Mouse (Mus musculus): Measurements from ENCODE around the gene Cadps.

DNA sequence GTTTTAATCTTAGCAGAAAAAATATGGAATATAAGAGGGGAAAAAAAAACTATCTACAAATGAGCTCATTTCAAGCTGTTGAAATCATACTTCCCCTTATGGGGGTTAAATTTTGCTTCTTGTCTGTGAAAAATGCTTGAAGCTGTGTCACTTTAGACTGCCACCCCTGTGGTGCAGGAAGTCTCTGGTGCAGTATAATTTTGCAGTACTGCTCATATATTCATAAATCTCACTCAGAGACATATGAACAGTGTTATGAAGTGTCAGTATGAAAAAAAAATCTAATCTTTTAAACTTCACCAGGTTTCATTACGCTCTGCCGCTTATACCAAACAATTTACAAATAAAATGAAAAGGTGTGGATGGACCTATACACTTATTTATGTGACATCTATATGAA, 445.6 kb downstream of the Cadps start:
- TF ChIP-seq CTCF (IDR thresholded peaks at IDR 0.05; ENCODE audit: control insufficient read depth, insufficient read depth, insufficient read length) (no peak), CEBPB (IDR thresholded peaks at IDR 0.05; ENCODE audit: low read depth) (no peak), USF1 (IDR thresholded peaks at IDR 0.05; ENCODE audit: low read depth) (no peak)
